Mouse (Mus musculus) brain, embryonic 14.5 days (tissue): ENCODE results near the gene Luzp2. TPM values are rescaled to one million over a fixed set of nuclear protein-coding genes. Genes with fewer than 3 reads are reported as not detected.
"Not testable (repeated sequence)": the region's sequence is repeated elsewhere in the genome, so short reads cannot be mapped to it uniquely, and the experiment has no call there.

Experiments used
- DNase-seq: peaks from one replicate; pipeline ENCODE4 v3.0.0-alpha.2; 2011; ENCODE audit warnings: low read depth
- CTCF ChIP-seq: fragments of 200-500 bp; IDR thresholded peaks from 2 replicates; pipeline ENCODE4 v1.5.1; 2012; ENCODE audit warnings: inconsistent platforms, mild to moderate bottlenecking, moderate library complexity, borderline replicate concordance; ENCODE audit not compliant: insufficient read depth, insufficient read length; ENCODE audit errors: extremely low read depth
- POLR2A ChIP-seq: fragments of 200-500 bp; IDR thresholded peaks from 2 replicates; pipeline ENCODE4 v1.6.1; 2012; ENCODE audit warnings: mild to moderate bottlenecking, inconsistent platforms, borderline replicate concordance; ENCODE audit not compliant: poor library complexity, insufficient read depth, insufficient read length, severe bottlenecking; ENCODE audit errors: extremely low read depth
- polyA plus RNA-seq: library from polyadenylated mRNA; depleted of rRNA; stranded (reverse); fragments of >200 nt; gene quantifications from 2 replicates; pipeline ENCODE4 v1.2.3, GENCODE M21; 2012

Luzp2 gene
- polyA plus RNA-seq, 1 experiment, result 16.7 TPM

DNA sequence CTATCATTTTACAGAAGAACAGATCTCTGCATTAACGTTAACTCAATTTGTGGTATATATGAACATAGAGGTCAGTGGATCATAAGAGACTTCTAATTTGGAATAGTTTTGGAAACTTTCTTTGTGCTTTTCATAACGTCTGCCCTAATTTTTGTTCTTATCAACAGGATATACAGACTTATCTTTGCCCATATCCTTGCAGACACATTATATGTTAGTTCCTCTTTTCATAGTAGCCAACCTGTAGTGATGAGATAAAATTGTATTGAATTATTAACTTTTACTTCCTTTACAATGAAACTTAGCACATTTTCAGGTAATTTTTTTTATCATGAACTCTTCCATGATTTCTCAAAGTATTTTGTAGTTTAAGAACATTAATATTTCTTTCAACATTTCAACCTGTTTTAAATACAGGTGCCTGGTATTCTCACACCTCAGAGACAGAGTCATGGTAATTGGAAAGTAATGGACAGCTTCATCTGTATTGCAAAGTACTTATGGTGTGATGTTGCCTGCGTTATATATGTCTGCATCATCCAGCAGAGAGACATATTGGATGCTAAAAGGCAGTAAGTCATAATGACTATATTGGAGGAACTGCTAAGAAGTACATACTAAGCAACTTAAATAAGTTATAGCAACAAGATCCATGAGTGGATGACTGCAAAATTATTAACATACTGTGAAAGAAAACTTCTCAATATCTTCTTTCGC lies 43.8 kb downstream of the Luzp2 start:
- no peak for TF ChIP-seq CTCF
- no peak for DNase-seq

DNA sequence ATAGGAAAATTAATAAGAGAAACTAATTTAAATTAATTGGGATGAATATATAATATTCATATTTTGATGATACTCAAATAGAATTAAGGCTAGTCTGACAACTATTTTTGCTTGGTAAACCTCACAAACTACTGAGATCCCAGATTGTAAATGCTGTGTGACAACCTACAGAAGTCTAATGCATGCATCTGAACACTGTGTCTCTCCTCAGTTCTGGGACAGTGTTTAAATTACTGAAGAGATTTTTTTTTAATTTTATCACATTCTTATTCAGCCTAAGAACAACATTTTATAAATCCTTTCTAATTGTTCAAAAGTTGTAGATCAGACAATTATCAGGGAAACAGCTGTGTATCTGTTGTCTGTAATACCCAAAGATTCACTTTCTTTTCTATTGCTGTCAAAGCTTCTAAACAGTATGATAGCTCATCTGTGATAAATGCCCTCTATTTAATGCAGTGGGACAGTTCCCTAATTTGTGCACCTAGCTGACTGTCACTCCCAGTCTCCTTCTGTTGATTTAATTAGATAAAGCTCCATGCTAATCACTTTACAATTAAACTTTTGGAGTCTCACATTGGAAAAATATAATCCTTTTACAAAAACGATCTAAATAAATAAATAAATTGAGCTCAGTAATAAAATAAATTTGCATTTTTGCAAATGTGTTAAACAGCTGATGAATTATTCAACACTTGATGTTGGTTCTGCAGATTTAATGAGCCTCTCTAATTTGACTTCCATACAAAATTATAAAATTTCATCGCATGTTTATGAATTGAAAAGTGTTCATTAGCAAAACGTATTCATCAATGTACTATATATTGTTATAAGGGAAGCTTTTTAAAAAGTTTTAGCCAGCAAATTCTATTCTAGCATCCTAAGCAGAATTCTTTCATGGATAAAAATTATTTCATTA lies 58.7 kb downstream of the Luzp2 start:
- TF ChIP-seq CTCF (no peak), POLR2A (no peak)
- peak; percentile 67 for DNase-seq

DNA sequence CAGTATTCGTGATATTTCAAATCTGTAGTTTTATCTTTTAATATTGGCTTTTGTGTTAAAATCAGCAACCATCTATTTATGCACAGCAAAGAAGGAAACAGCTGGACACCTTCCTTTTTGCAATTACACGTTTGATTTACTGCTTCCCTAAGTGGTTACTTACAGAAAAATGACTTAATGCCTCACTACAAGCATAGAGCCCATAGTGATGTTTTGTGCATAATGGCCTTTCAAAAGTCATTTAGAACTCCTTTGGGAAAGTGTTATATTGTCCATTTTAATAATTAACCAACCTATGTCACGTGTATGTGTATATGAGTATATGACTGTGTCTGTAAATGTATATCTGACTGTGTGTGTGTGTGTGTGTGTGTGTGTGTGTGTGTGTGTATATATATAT lies 63.3 kb downstream of the Luzp2 start:
- no peak for DNase-seq

DNA sequence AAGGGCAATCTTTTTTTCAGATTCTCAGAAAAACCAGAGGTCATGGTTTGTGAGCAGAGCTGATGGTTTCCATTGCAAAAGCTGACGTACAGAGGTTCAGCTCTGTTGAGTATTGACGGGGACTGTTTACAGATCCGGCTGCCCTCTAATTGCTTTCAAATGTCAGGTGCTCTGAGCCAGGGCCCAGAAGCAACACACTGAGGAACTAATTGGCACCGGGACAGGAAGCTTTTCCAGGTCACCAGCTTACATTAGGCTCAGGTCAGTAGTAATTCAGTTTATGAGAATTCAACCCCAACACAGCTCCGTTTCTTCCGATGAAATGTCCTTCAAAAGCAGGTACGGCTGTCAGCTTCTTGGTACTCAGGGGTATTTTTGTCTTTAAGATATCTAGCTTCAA lies 74.7 kb downstream of the Luzp2 start:
- DNase-seq, result peak; percentile 66
- TF ChIP-seq CTCF, result no peak
- TF ChIP-seq POLR2A, result no peak

More for the DNA sequence above, 63.3 kb downstream of the Luzp2 start:
- no peak for TF ChIP-seq CTCF
- no peak for TF ChIP-seq POLR2A

DNA sequence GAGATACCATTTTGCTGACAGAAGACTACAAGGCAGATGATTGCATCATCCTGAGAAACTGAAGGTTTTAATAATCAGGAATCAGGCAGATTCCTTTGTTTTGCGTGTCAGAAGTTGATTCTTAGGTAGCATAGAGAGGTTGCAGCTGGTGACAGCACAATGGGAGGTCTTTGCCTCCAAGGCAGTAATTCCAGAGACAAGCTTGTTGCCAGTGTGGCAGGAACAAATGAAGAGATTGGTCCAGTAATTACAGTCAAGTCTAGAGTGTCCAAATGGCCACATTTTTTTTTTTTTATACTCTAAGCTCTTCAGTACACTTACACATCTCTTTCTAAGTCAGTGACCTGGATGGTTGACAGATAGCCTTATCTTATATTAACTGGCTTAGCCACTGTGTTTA lies 78.7 kb downstream of the Luzp2 start:
- DNase-seq, result peak; percentile 47
- no peak for TF ChIP-seq POLR2A
- TF ChIP-seq CTCF, result no peak

DNA sequence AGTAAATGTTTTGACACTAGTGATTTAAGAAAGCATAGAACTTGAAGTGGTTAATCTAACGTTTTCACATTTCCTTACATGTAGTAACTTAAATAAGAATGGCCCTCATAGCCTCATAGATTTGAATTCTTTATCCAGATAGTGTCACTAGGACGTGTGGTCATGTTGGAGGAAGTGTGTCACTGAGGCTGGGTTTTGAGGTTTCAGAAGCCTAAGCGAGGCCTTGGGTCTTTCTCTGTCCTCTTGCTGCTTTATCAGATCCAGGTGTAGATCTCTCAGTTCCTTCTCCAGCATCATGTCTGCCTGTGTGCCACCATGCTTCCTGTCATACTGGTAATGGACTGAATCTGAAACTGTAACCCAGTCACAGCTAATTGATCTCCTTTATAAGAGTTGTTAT lies 86.7 kb downstream of the Luzp2 start:
- DNase-seq, result no peak
- TF ChIP-seq CTCF, result no peak
- TF ChIP-seq POLR2A, result no peak

DNA sequence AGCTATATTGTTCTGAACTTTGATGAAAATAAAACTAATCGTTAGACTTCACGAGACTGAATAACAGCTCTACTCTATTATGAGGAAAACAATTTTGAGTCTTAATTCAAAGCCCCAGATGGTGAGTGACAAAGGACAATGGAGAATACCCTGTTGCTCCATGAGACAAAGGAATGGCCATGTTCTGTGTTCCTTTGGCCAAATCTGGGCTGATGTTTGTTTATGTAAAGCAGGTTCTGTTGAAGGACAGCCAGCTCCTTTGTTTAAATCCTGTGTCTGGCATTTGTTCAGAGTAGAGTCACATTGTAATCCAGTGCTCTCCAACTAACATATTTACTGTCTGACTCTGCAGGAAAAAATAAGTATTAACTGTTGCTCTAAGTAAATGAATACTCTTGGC lies 121.5 kb downstream of the Luzp2 start:
- peak; percentile 33 for DNase-seq
- TF ChIP-seq CTCF (no peak), POLR2A (no peak)

DNA sequence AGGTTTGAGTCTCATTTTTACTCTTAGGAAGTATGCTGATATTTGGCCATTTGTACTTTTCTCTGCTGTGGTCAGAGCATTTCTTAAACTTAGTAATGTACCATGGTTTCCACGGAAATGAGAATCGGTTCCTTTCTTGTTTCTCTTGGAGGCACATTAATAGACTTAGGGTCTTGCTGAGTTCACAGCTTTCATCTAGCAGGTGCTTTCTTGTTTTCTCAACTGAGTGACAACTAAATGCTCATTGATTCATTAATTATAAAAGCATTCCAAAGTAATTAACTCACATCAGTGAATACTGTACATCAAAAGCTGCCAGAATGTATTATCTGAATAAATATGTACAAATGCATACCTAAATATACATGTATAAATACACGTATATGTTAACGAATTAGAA lies 127.4 kb downstream of the Luzp2 start:
- no peak for TF ChIP-seq POLR2A
- TF ChIP-seq CTCF, result no peak
- DNase-seq, result peak; percentile 43

DNA sequence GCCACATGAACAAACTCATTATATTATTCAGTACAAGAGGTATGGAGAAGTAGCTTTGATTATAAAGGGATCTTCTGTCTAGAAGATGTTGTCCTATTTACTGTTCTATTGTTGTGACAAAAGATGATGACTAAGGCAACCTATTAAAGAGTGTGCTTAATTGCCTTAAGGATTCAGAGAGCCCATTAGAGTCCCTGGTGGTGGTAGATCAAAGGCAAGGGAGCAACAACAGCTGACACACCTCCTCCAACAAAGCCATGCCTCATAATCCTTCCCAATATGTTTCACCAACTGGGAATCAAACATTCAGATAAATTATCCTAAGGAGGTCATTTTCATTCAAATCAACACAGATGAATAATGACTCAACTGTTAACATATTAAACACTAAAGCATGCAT lies 142.1 kb downstream of the Luzp2 start:
- DNase-seq, result peak; percentile 58
- TF ChIP-seq CTCF (no peak), POLR2A (no peak)

DNA sequence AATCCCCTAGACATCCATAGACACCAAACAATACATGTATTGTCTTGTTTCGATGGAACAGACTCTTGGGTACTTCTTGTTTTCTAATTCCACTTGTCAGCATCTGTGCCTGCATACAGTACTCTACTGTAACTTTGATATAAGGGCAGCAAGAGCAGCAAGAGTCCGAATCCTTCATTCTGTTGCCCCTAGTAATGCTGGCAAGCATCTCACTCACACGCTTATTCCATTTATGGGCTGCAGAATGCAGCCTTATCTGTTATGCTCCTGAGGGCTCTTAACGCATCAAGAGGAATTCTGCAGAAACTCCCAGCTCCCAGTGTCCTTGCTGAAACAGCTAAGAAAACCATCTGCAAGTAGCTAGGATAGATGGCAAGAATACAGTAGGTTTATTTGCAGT lies 145.3 kb downstream of the Luzp2 start:
- no peak for DNase-seq
- TF ChIP-seq CTCF (no peak), POLR2A (no peak)

DNA sequence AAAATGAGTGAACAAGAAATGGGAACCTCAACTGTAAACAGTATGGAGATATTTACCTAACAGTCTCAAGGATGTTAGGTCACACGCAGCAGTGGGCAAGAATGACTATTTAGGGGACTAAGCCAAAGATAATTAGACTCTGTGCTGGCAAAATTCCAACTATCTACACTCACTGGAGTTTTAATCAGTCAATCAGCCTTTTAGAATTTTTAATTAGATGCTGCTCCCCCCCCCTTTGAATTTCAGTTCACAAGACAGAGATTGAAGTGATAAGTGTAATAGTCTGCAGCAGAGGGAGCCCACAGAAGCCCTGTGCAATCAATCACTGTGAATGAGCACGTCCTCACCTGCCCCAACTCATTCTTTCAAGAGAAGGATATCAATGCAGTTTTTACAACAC lies 165.1 kb downstream of the Luzp2 start:
- peak; percentile 79 for DNase-seq
- TF ChIP-seq POLR2A (no peak), CTCF (no peak)

DNA sequence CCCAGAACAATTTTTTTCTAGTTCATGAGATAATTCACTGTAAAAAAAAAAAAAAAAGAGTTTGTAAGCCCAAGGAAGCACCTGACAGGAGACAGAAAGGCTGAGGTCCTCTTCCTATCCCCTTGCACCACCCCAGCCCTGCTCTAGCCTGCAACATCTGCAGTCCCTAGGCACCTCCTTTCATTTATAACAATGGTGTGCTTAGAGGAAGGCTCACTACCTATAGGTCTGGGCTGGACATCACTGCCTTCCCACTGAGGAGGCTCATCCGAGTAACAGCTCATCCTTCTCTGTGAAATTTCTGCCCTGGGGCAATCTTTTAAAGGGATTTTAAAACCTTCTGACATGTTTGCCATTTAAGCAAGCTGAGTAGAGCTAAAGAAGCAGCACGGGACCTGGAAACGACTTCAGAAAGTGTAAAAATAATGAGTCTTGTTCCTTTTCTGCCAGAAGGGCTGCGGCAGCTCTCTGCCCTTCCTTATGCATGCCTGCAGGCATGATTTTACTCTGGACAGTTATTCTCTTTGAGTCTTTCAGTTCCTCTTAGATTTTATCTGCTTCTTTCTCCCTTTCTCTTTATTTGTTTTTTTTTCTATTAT lies 174.0 kb downstream of the Luzp2 start:
- DNase-seq, result peak; percentile 75
- no peak for TF ChIP-seq CTCF
- no peak for TF ChIP-seq POLR2A

DNA sequence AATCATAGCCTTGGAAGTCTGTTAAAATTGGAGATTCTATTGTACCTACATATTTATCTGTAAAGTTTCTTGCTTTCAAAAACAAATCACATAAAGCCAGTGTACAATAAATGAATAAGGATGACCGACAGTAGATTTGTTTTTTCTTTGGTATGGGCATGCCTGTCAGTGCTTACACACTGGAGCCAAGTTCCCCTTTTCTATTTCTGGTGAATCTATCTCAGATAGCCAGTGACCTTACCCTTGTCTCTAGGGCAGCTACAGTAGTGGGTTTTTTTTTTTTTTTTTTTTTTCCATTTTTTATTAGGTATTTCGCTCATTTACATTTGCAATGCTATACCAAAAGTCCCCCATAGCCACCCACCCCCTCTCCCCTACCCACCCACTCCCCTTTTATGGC lies 298.6 kb downstream of the Luzp2 start:
- not testable (repeated sequence) for DNase-seq
